Comparison of ENCODE assay signal across 8 mouse cellular contexts in genomic region chr8:120437666-120438395, GRCm38 (mm10).
DNase-seq lines count a peak whose midpoint lies in the region; ATAC-seq lines count a peak whose summit lies in the region.

No protein-coding gene starts in this region.

- H3K4me3 ChIP-seq in neural tube, embryonic 11.5 days (ENCODE audit: low read depth, low read length), result no peak overlapping the region
- no peak overlapping the region for H3K4me3 ChIP-seq in forebrain, embryonic 15.5 days
- H3K4me3 ChIP-seq in limb, embryonic 10.5 days, result no peak overlapping the region
- no peak overlapping the region for H3K4me3 ChIP-seq in intestine, embryonic 16.5 days (ENCODE audit: low read length)

- 0 out of 2 replicates have a peak overlapping the region, but pooled peaks have one; percentile 14 for H3K9ac ChIP-seq in neural tube, embryonic 11.5 days (ENCODE audit: low read length)
- H3K9ac ChIP-seq in forebrain, embryonic 15.5 days (replicated peaks), result no peak overlapping the region
- no peak overlapping the region for H3K9ac ChIP-seq in intestine, embryonic 16.5 days (ENCODE audit: low read depth, low read length)

- H3K9me3 ChIP-seq in neural tube, embryonic 11.5 days (ENCODE audit: control insufficient read depth, low read length), result no peaks in the 10 kb centered on the region
- H3K9me3 ChIP-seq in forebrain, embryonic 15.5 days, result no peaks in the 10 kb centered on the region
- H3K9me3 ChIP-seq in limb, embryonic 10.5 days (replicated peaks), result no peaks in the 10 kb centered on the region
- peaks cover 5% of the 10 kb centered on the region; the same call in 1 of the 2 replicates for H3K9me3 ChIP-seq in intestine, embryonic 16.5 days (ENCODE audit: control insufficient read depth, low read length)

- no peak; the same call in 1 of the 2 replicates for ATAC-seq in neural tube, embryonic 11.5 days (ENCODE audit: insufficient read depth, low FRiP score, low TSS enrichment)
- ATAC-seq in forebrain, embryonic 15.5 days (replicated peaks), result peak; percentile 32
- no peak for ATAC-seq in intestine, embryonic 16.5 days

- H3K4me1 ChIP-seq in neural tube, embryonic 11.5 days (ENCODE audit: control insufficient read depth, insufficient read depth, low read length), result peaks cover 44% of the 10 kb centered on the region
- peaks cover 73% of the 10 kb centered on the region for H3K4me1 ChIP-seq in forebrain, embryonic 15.5 days
- H3K4me1 ChIP-seq in limb, embryonic 10.5 days, result peaks cover 90% of the 10 kb centered on the region
- peaks cover 52% of the 10 kb centered on the region for H3K4me1 ChIP-seq in intestine, embryonic 16.5 days (ENCODE audit: control insufficient read depth, insufficient read depth, low read length)

- no peaks in the 10 kb centered on the region for H3K36me3 ChIP-seq in neural tube, embryonic 11.5 days (ENCODE audit: control insufficient read depth, insufficient read depth, low read length)
- H3K36me3 ChIP-seq in forebrain, embryonic 15.5 days, result no peaks in the 10 kb centered on the region
- 0 out of 2 replicates have a peak, but pooled peaks cover 8% of the 10 kb centered on the region for H3K36me3 ChIP-seq in limb, embryonic 10.5 days
- H3K36me3 ChIP-seq in intestine, embryonic 16.5 days (ENCODE audit: control insufficient read depth, insufficient read depth, low read length), result no peaks in the 10 kb centered on the region; the same call in 1 of the 2 replicates

- no peak overlapping the region for H3K27ac ChIP-seq in neural tube, embryonic 11.5 days (ENCODE audit: low read depth, low read length)
- peak overlapping the region; percentile 81 for H3K27ac ChIP-seq in forebrain, embryonic 15.5 days (replicated peaks)
- H3K27ac ChIP-seq in limb, embryonic 10.5 days, result peak overlapping the region; percentile 47; the same call in 1 of the 2 replicates
- H3K27ac ChIP-seq in intestine, embryonic 16.5 days (ENCODE audit: low read length), result no peak overlapping the region

- no peaks in the 10 kb centered on the region for H3K27me3 ChIP-seq in neural tube, embryonic 11.5 days (ENCODE audit: control insufficient read depth, insufficient read depth, low read length)
- H3K27me3 ChIP-seq in forebrain, embryonic 15.5 days, result no peaks in the 10 kb centered on the region
- H3K27me3 ChIP-seq in limb, embryonic 10.5 days (ENCODE audit: low read depth, poor library complexity, severe bottlenecking), result peaks cover 78% of the 10 kb centered on the region
- no peaks in the 10 kb centered on the region for H3K27me3 ChIP-seq in intestine, embryonic 16.5 days (replicated peaks; ENCODE audit: control insufficient read depth, insufficient read depth, low read length)

- 66% methylated on average over 21 of the region's 21 CpGs for WGBS in neural tube, embryonic 11.5 days
- WGBS in forebrain, embryonic 15.5 days, result 22% methylated on average over 21 of the region's 21 CpGs
- WGBS in limb, embryonic 10.5 days, result 74% methylated on average over 21 of the region's 21 CpGs
- 79% methylated on average over 21 of the region's 21 CpGs for WGBS in intestine, embryonic 16.5 days

- peak; percentile 48 to 74 for DNase-seq in frontal cortex, adult 2 months (ENCODE audit: extremely low spot score in 1 of 2, low spot score in 1 of 2)
- DNase-seq in frontal cortex, postnatal 10 days (ENCODE audit: low spot score in 2 of 2), result no peak
- DNase-seq in neural tube, embryonic 11.5 days (ENCODE audit: low spot score), result no peak
- no peak for DNase-seq in neural tube, embryonic 10.5 days (ENCODE audit: extremely low spot score, low spot score)
- DNase-seq in limb, embryonic 10.5 days (ENCODE audit: low spot score), result no peak
- no peak for DNase-seq in ovary, adult 18-20 months (ENCODE audit: low spot score)

- no peak overlapping the region for H3K4me2 ChIP-seq in neural tube, embryonic 11.5 days (ENCODE audit: low read depth)
- no peak overlapping the region for H3K4me2 ChIP-seq in forebrain, embryonic 15.5 days (replicated peaks)
- no peak overlapping the region for H3K4me2 ChIP-seq in intestine, embryonic 16.5 days (ENCODE audit: low read depth, low read length)

Comparison
In these comparisons a context has a peak if more than half of its experiments do, and no peak if none do; other contexts are left out.
1. DNase-seq: peak in frontal cortex, adult 2 months (2 of 2); none in frontal cortex, postnatal 10 days (0 of 2), neural tube, embryonic 11.5 days (single experiment), neural tube, embryonic 10.5 days (single experiment), limb, embryonic 10.5 days (single experiment) and ovary, adult 18-20 months (single experiment).
2. H3K27ac ChIP-seq: peak in forebrain, embryonic 15.5 days (single experiment) and limb, embryonic 10.5 days (single experiment); none in neural tube, embryonic 11.5 days (single experiment) and intestine, embryonic 16.5 days (single experiment).